Mouse (Mus musculus) brain, embryonic 14.5 days (tissue): ENCODE measurements around the gene Gm47841.

Experiments used
- CTCF ChIP-seq: fragments of 200-500 bp; IDR thresholded peaks from 2 replicates; pipeline ENCODE4 v1.5.1; 2012; ENCODE audit warnings: inconsistent platforms, mild to moderate bottlenecking, moderate library complexity, borderline replicate concordance; ENCODE audit not compliant: insufficient read depth, insufficient read length; ENCODE audit errors: extremely low read depth
- POLR2A ChIP-seq: fragments of 200-500 bp; IDR thresholded peaks from 2 replicates; pipeline ENCODE4 v1.6.1; 2012; ENCODE audit warnings: mild to moderate bottlenecking, inconsistent platforms, borderline replicate concordance; ENCODE audit not compliant: poor library complexity, insufficient read depth, insufficient read length, severe bottlenecking; ENCODE audit errors: extremely low read depth

GRCm38 (mm10) chr15:101066920-101067696, 19.9 kb upstream of the Gm47841 start:
- TF ChIP-seq CTCF = no peak
- no peak for TF ChIP-seq POLR2A
